Mouse (Mus musculus): ENCODE measurements around the gene Efna1. TPM values are rescaled to one million over a fixed set of nuclear protein-coding genes. Genes with fewer than 3 reads are reported as not detected.
A peak's percentile ranks its signal among the peaks of the same experiment; 100 is the strongest.

Gene Efna1
- polyA plus RNA-seq, 1 experiment from 2014 or later = 58.5 TPM

GRCm38 (mm10) chr3:89287286-89287685, 6.3 kb upstream of the Efna1 start:
- WGBS = 69% methylated on average over 5 of the region's 5 CpGs
- Histone ChIP-seq H3K9me3 (no peaks in the 10 kb centered on the region), H3K4me1 (replicated peaks) (0 out of 2 replicates have a peak, but pooled peaks cover 9% of the 10 kb centered on the region), H3K27ac (no peak overlapping the region), H3K27me3 (replicated peaks) (no peaks in the 10 kb centered on the region), H3K4me3 (replicated peaks) (no peak overlapping the region), H3K36me3 (no peaks in the 10 kb centered on the region), H3K9ac (0 out of 2 replicates have a peak overlapping the region, but pooled peaks have one; percentile 20), H3K4me2 (replicated peaks) (no peak overlapping the region)
- no peak for ATAC-seq

GRCm38 (mm10) chr3:89285526-89285925, 4.6 kb upstream of the Efna1 start:
- WGBS = 53% methylated on average over 2 of the region's 2 CpGs

GRCm38 (mm10) chr3:89284261-89284660, 3.3 kb upstream of the Efna1 start:
- Histone ChIP-seq H3K27ac (no peak overlapping the region), H3K36me3 (no peaks in the 10 kb centered on the region), H3K4me2 (replicated peaks) (no peak overlapping the region), H3K27me3 (replicated peaks) (no peaks in the 10 kb centered on the region), H3K4me1 (replicated peaks) (peaks cover 28% of the 10 kb centered on the region), H3K9ac (no peak overlapping the region), H3K9me3 (no peaks in the 10 kb centered on the region), H3K4me3 (replicated peaks) (no peak overlapping the region)
- no peak for ATAC-seq
- WGBS = 91% methylated on average over 3 of the region's 3 CpGs

More at GRCm38 (mm10) chr3:89285526-89285925, 4.6 kb upstream of the Efna1 start:
- ATAC-seq = no peak
- no peak overlapping the region for H3K27ac ChIP-seq
- H3K4me1 ChIP-seq (replicated peaks) = peaks cover 21% of the 10 kb centered on the region
- no peak overlapping the region for H3K4me3 ChIP-seq (replicated peaks)
- H3K36me3 ChIP-seq = no peaks in the 10 kb centered on the region
- H3K4me2 ChIP-seq (replicated peaks) = no peak overlapping the region
- H3K9ac ChIP-seq = no peak overlapping the region
- H3K9me3 ChIP-seq = no peaks in the 10 kb centered on the region
- no peaks in the 10 kb centered on the region for H3K27me3 ChIP-seq (replicated peaks)

- H3K9ac ChIP-seq = 0 out of 2 replicates have a peak overlapping the region, but pooled peaks have one; percentile 72
- no peaks in the 10 kb centered on the region for H3K36me3 ChIP-seq
- peak overlapping the region; percentile 93; the same call in 1 of the 2 replicates for H3K27ac ChIP-seq
- no peak for ATAC-seq
- 27% methylated on average over 4 of the region's 4 CpGs for WGBS
- peaks cover 40% of the 10 kb centered on the region for H3K4me1 ChIP-seq (replicated peaks)
- no peaks in the 10 kb centered on the region for H3K9me3 ChIP-seq
- H3K4me3 ChIP-seq (replicated peaks) = no peak overlapping the region
- H3K27me3 ChIP-seq (replicated peaks) = no peaks in the 10 kb centered on the region
- H3K4me2 ChIP-seq (replicated peaks) = no peak overlapping the region
Measured at GRCm38 (mm10) chr3:89282291-89282643, 1.3 kb upstream of the Efna1 start.

- Histone ChIP-seq H3K27me3 (replicated peaks) (no peaks in the 10 kb centered on the region), H3K4me3 (replicated peaks) (peak overlapping the region; percentile 55), H3K9ac (0 out of 2 replicates have a peak overlapping the region, but pooled peaks have one; percentile 72), H3K4me1 (replicated peaks) (peaks cover 43% of the 10 kb centered on the region), H3K4me2 (replicated peaks) (peak overlapping the region; percentile 96), H3K27ac (peak overlapping the region; percentile 93), H3K36me3 (no peaks in the 10 kb centered on the region), H3K9me3 (no peaks in the 10 kb centered on the region)
- no peak for ATAC-seq
- WGBS = 12% methylated on average over 20 of the region's 20 CpGs
Measured at GRCm38 (mm10) chr3:89281579-89282290, 793 bp upstream of the Efna1 start.

GRCm38 (mm10) chr3:89280050-89280605, 814 bp downstream of the Efna1 start:
- no peaks in the 10 kb centered on the region for H3K36me3 ChIP-seq
- H3K9me3 ChIP-seq = no peaks in the 10 kb centered on the region
- no peaks in the 10 kb centered on the region for H3K27me3 ChIP-seq (replicated peaks)
- under 1% methylated on average over 29 of the region's 29 CpGs for WGBS
- ATAC-seq = no peak; the same call in 1 of the 2 replicates
- H3K4me1 ChIP-seq (replicated peaks) = peaks cover 43% of the 10 kb centered on the region
- peak overlapping the region; percentile 55 for H3K4me3 ChIP-seq (replicated peaks)
- peak overlapping the region; percentile 93 for H3K27ac ChIP-seq
- H3K9ac ChIP-seq = peak overlapping the region; percentile 72
- peak overlapping the region; percentile 96 for H3K4me2 ChIP-seq (replicated peaks)

- H3K4me3 ChIP-seq (replicated peaks) = peak overlapping the region; percentile 55
- H3K4me2 ChIP-seq (replicated peaks) = peak overlapping the region; percentile 96
- no peaks in the 10 kb centered on the region for H3K27me3 ChIP-seq (replicated peaks)
- peaks cover 43% of the 10 kb centered on the region for H3K4me1 ChIP-seq (replicated peaks)
- 2% methylated on average over 35 of the region's 35 CpGs for WGBS
- H3K9me3 ChIP-seq = no peaks in the 10 kb centered on the region
- peak; percentile 66 for ATAC-seq
- H3K9ac ChIP-seq = peak overlapping the region; percentile 72
- no peaks in the 10 kb centered on the region for H3K36me3 ChIP-seq
- H3K27ac ChIP-seq = peak overlapping the region; percentile 93
Measured at GRCm38 (mm10) chr3:89279153-89279890, 1.6 kb downstream of the Efna1 start.

GRCm38 (mm10) chr3:89278643-89279042, 2.3 kb downstream of the Efna1 start:
- Histone ChIP-seq H3K9ac (peak overlapping the region; percentile 72), H3K4me1 (replicated peaks) (peaks cover 43% of the 10 kb centered on the region), H3K4me3 (replicated peaks) (peak overlapping the region; percentile 55), H3K9me3 (no peaks in the 10 kb centered on the region), H3K27me3 (replicated peaks) (no peaks in the 10 kb centered on the region), H3K36me3 (no peaks in the 10 kb centered on the region), H3K4me2 (replicated peaks) (peak overlapping the region; percentile 96), H3K27ac (peak overlapping the region; percentile 93)
- no peak for ATAC-seq
- 14% methylated on average over 8 of the region's 8 CpGs for WGBS

- H3K4me2 ChIP-seq (replicated peaks) = peak overlapping the region; percentile 96
- peaks cover 43% of the 10 kb centered on the region for H3K4me1 ChIP-seq (replicated peaks)
- ATAC-seq = peak; percentile 64
- H3K9ac ChIP-seq = peak overlapping the region; percentile 72
- no peaks in the 10 kb centered on the region for H3K27me3 ChIP-seq (replicated peaks)
- WGBS = 35% methylated on average over 7 of the region's 7 CpGs
- H3K36me3 ChIP-seq = no peaks in the 10 kb centered on the region
- H3K9me3 ChIP-seq = no peaks in the 10 kb centered on the region
- H3K27ac ChIP-seq = peak overlapping the region; percentile 93
- H3K4me3 ChIP-seq (replicated peaks) = peak overlapping the region; percentile 55
Measured at GRCm38 (mm10) chr3:89278107-89278506, 2.8 kb downstream of the Efna1 start.

GRCm38 (mm10) chr3:89277281-89278021, 3.5 kb downstream of the Efna1 start:
- Histone ChIP-seq H3K27ac (peak overlapping the region; percentile 93), H3K4me2 (replicated peaks) (peak overlapping the region; percentile 96), H3K4me3 (replicated peaks) (peak overlapping the region; percentile 55), H3K27me3 (replicated peaks) (no peaks in the 10 kb centered on the region), H3K9me3 (no peaks in the 10 kb centered on the region), H3K9ac (peak overlapping the region; percentile 72), H3K4me1 (replicated peaks) (peaks cover 43% of the 10 kb centered on the region), H3K36me3 (peaks cover 4% of the 10 kb centered on the region; the same call in 1 of the 2 replicates)
- WGBS = 29% methylated on average over 14 of the region's 14 CpGs
- ATAC-seq = no peak

GRCm38 (mm10) chr3:89276061-89276460, 4.9 kb downstream of the Efna1 start:
- Histone ChIP-seq H3K36me3 (peaks cover 12% of the 10 kb centered on the region), H3K4me2 (replicated peaks) (peak overlapping the region; percentile 96; the same call in 1 of the 2 replicates), H3K27me3 (replicated peaks) (no peaks in the 10 kb centered on the region), H3K4me1 (replicated peaks) (peaks cover 35% of the 10 kb centered on the region), H3K9me3 (no peaks in the 10 kb centered on the region), H3K9ac (no peak overlapping the region), H3K27ac (no peak overlapping the region), H3K4me3 (replicated peaks) (no peak overlapping the region)
- no peak for ATAC-seq
- WGBS = 93% methylated on average over 13 of the region's 13 CpGs

GRCm38 (mm10) chr3:89271760-89272159, 9.2 kb downstream of the Efna1 start:
- Histone ChIP-seq H3K9ac (no peak overlapping the region), H3K36me3 (peaks cover 12% of the 10 kb centered on the region), H3K27ac (no peak overlapping the region), H3K4me1 (replicated peaks) (peaks cover 32% of the 10 kb centered on the region), H3K9me3 (no peaks in the 10 kb centered on the region), H3K27me3 (replicated peaks) (no peaks in the 10 kb centered on the region), H3K4me3 (replicated peaks) (no peak overlapping the region), H3K4me2 (replicated peaks) (no peak overlapping the region)
- ATAC-seq = no peak
- 68% methylated on average over 6 of the region's 6 CpGs for WGBS
